Mouse (Mus musculus) myocyte (in vitro differentiated cells): ENCODE results near the gene Gm20388. TPM values are rescaled to one million over a fixed set of nuclear protein-coding genes. Genes with fewer than 3 reads are reported as not detected.
A peak's percentile ranks its signal among the peaks of the same experiment; 100 is the strongest.

ENCODE experiments used
- H3K27me3 ChIP-seq: one replicate; pipeline ENCODE4 v1.6.1; 2011; ENCODE audit not compliant: control insufficient read depth, insufficient read depth, insufficient read length
- H3K36me3 ChIP-seq: one replicate; pipeline ENCODE4 v1.6.1; 2011; ENCODE audit not compliant: control insufficient read depth, insufficient read depth
- H3K4me2 ChIP-seq: one replicate; pipeline ENCODE4 v1.6.1; 2011; ENCODE audit warnings: low read depth, control low read depth
- H3K4me3 ChIP-seq: one replicate; pipeline ENCODE4 v1.5.1; 2011; ENCODE audit warnings: mild to moderate bottlenecking, control low read depth, moderate library complexity
- H3K79me2 ChIP-seq: one replicate; pipeline ENCODE4 v1.6.1; 2011; ENCODE audit not compliant: control insufficient read depth, insufficient read depth
- H3ac ChIP-seq: one replicate; pipeline ENCODE4 v1.6.1; 2011; ENCODE audit not compliant: control insufficient read depth, insufficient read length
- CEBPB ChIP-seq: IDR thresholded peaks from 2 replicates; pipeline ENCODE4 v1.6.1; 2011; ENCODE audit warnings: mild to moderate bottlenecking, moderate library complexity; ENCODE audit not compliant: poor library complexity, insufficient read depth, severe bottlenecking
- E2F4 ChIP-seq: IDR thresholded peaks from one replicate; pipeline ENCODE4 v1.6.1; 2011; ENCODE audit warnings: mild to moderate bottlenecking, control low read depth, moderate library complexity; ENCODE audit not compliant: insufficient read depth
- MAX ChIP-seq: IDR thresholded peaks from one replicate; pipeline ENCODE4 v1.6.1; 2011; ENCODE audit warnings: low read depth, mild to moderate bottlenecking, control low read depth
- MYOD1 ChIP-seq, 3 experiments: IDR thresholded peaks; one replicate each; pipeline ENCODE4 v1.6.1; 2011; ENCODE audit warnings: control low read depth in 2 of 3, low read depth in 2 of 3, mild to moderate bottlenecking in 2 of 3, moderate library complexity in 1 of 3; ENCODE audit not compliant: insufficient read length in 2 of 3, control insufficient read depth in 1 of 3
- MYOG ChIP-seq, 3 experiments: IDR thresholded peaks; one replicate each; pipeline ENCODE4 v1.6.1; 2011; ENCODE audit warnings: control low read depth in 2 of 3, low read depth in 2 of 3, mild to moderate bottlenecking in 2 of 3; ENCODE audit not compliant: insufficient read length in 2 of 3, control insufficient read depth in 1 of 3, insufficient read depth in 1 of 3
- POLR2A ChIP-seq: IDR thresholded peaks from one replicate; pipeline ENCODE4 v1.6.1; 2011; ENCODE audit warnings: low read depth, mild to moderate bottlenecking, control low read depth, moderate library complexity; ENCODE audit not compliant: insufficient read length
- POLR2AphosphoS2 ChIP-seq: IDR thresholded peaks from one replicate; pipeline ENCODE4 v1.6.1; 2011; ENCODE audit warnings: low read depth, control low read depth; ENCODE audit not compliant: insufficient read length
- REST ChIP-seq: IDR thresholded peaks from one replicate; pipeline ENCODE4 v1.6.1; 2011; ENCODE audit warnings: mild to moderate bottlenecking, control low read depth, moderate library complexity; ENCODE audit not compliant: insufficient read depth, insufficient read length
- SRF ChIP-seq: IDR thresholded peaks from one replicate; pipeline ENCODE4 v1.6.1; 2011; ENCODE audit warnings: low read depth; ENCODE audit not compliant: control insufficient read depth, insufficient read length
- TCF12 ChIP-seq: IDR thresholded peaks from one replicate; pipeline ENCODE4 v1.6.1; 2011; ENCODE audit warnings: mild to moderate bottlenecking, control low read depth; ENCODE audit not compliant: poor library complexity, insufficient read depth, severe bottlenecking
- TCF3 ChIP-seq: IDR thresholded peaks from one replicate; pipeline ENCODE4 v1.6.1; 2011; ENCODE audit warnings: low read depth, control low read depth; ENCODE audit not compliant: insufficient read length
- USF1 ChIP-seq: IDR thresholded peaks from one replicate; pipeline ENCODE4 v1.6.1; 2011; ENCODE audit warnings: low read depth, mild to moderate bottlenecking, control low read depth, moderate library complexity
- polyA plus RNA-seq: library from polyadenylated mRNA; unstranded; fragments of >200 nt; fragmentation: generic; extraction: Trizol; gene quantifications from one replicate; pipeline ENCODE4 v1.2.1, GENCODE M21; 2012; ENCODE audit warnings: missing spikeins

Gm20388 gene
- polyA plus RNA-seq, 1 experiment = 15.3 TPM

DNA sequence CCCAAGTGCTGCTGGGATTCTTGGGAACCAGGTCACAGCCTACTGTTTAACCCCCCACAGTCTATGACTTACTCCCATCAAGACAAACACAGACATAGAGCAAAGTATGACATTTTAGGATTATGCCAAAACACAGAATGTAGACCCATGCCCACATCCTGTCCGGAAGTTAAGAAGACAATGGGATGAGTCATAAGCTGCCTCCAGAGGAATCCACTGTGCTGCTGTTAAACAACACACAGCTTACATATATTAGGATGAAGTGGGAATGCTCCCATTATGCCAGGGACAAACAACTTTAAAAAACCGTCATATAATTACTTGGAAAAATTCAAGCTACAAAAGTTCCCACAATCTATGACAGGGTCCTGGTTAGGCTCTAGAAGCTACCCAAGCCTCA, 3079.3 kb downstream of the Gm20388 start:
- Histone ChIP-seq H3K36me3 (no peaks in the 10 kb centered on the region), H3K79me2 (peaks cover 100% of the 10 kb centered on the region), H3K27me3 (no peaks in the 10 kb centered on the region), H3K4me2 (peak overlapping the region; percentile 49), H3ac (no peak overlapping the region), H3K4me3 (no peak overlapping the region)
- TF ChIP-seq POLR2A (no peak), POLR2AphosphoS2 (no peak), CEBPB (no peak), USF1 (no peak), E2F4 (no peak), SRF (no peak), REST (no peak), TCF12 (no peak)

DNA sequence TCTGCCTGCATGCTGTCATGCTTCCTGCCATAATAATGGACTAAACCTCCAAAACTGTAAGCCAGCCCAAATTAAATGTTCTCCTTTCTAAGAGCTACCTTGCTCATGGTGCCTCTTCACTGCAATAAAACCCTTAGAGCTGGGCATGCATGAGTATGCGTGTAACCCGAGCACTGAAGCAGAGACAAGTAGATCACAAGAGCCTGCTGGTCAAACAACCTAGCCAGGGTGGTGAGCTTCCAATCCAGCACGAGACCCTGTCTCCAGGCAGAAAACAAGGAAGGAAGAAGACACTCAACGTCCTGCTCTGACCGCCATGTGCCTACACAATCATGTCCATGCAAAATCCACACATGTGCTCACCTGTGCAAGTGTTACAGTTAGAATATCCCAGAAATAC, 3080.7 kb downstream of the Gm20388 start:
- Histone ChIP-seq H3K4me2 (no peak overlapping the region), H3K36me3 (no peaks in the 10 kb centered on the region), H3K27me3 (no peaks in the 10 kb centered on the region), H3K79me2 (peaks cover 100% of the 10 kb centered on the region), H3K4me3 (no peak overlapping the region), H3ac (no peak overlapping the region)
- TF ChIP-seq E2F4 = no peak
- TF ChIP-seq REST = no peak
- no peak for TF ChIP-seq CEBPB
- no peak for TF ChIP-seq MYOD1 (IDR thresholded peaks at IDR 0.05; ENCODE audit: control insufficient read depth in 1 of 3, insufficient read length in 2 of 3, low read depth in 2 of 3)
- no peak for TF ChIP-seq SRF
- no peak for TF ChIP-seq MYOG (IDR thresholded peaks at IDR 0.05; ENCODE audit: control insufficient read depth in 1 of 3, insufficient read depth in 1 of 3, insufficient read length in 2 of 3, low read depth in 2 of 3)
- no peak for TF ChIP-seq TCF3
- TF ChIP-seq USF1 = no peak
- no peak for TF ChIP-seq POLR2AphosphoS2
- no peak for TF ChIP-seq MAX
- no peak for TF ChIP-seq TCF12
- no peak for TF ChIP-seq POLR2A

DNA sequence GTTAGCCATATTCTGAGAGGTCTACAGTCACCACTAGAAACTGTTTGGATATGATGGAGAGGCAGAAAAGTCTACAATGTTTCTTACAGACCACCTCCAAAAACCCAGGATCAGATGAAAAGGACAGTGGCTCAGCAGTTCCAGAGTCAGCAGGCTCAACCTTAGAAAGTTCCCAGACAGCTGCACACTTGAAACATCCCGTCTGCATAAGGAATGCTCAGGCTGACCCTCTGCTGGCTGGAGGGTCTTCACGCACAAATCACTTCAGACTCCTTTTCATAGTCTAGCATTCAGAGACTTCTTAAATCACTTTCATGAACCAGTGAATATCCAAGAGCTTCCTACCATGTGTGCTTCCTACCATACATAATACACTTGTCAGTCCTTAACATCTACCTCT, 3081.7 kb downstream of the Gm20388 start:
- Histone ChIP-seq H3ac (no peak overlapping the region), H3K36me3 (no peaks in the 10 kb centered on the region), H3K79me2 (peaks cover 100% of the 10 kb centered on the region), H3K27me3 (no peaks in the 10 kb centered on the region), H3K4me3 (no peak overlapping the region), H3K4me2 (no peak overlapping the region)
- TF ChIP-seq REST = no peak
- TF ChIP-seq POLR2AphosphoS2 = no peak
- no peak for TF ChIP-seq USF1
- no peak for TF ChIP-seq TCF12
- no peak for TF ChIP-seq POLR2A
- TF ChIP-seq SRF = no peak
- TF ChIP-seq MYOG (IDR thresholded peaks at IDR 0.05; ENCODE audit: control insufficient read depth in 1 of 3, insufficient read depth in 1 of 3, insufficient read length in 2 of 3, low read depth in 2 of 3) = no peak
- no peak for TF ChIP-seq CEBPB
- no peak for TF ChIP-seq MYOD1 (IDR thresholded peaks at IDR 0.05; ENCODE audit: control insufficient read depth in 1 of 3, insufficient read length in 2 of 3, low read depth in 2 of 3)
- TF ChIP-seq TCF3 = no peak
- TF ChIP-seq E2F4 = no peak
- TF ChIP-seq MAX = no peak

DNA sequence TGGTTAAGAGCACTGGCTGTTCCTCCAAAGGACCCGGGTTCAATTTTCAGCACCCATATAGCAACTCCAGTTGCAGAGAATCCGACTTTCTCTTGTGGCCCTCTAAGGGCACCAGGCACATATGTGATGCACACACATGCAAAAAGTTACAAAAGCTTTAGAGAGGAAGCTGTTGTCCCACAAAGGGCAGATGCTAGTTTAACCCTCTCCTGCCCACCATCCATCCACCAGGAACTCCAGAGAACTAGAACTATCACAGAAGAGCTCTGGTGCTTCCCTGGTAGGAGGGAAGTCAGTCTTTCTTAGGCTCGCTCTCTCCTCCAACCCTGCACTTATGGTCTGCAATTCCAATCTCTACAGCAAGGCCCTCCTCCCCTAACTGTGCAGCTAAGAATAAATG, 3082.4 kb downstream of the Gm20388 start:
- Histone ChIP-seq H3K27me3 (no peaks in the 10 kb centered on the region), H3K36me3 (no peaks in the 10 kb centered on the region), H3ac (no peak overlapping the region), H3K4me2 (no peak overlapping the region), H3K79me2 (peaks cover 100% of the 10 kb centered on the region), H3K4me3 (no peak overlapping the region)
- TF ChIP-seq MYOG (IDR thresholded peaks at IDR 0.05; ENCODE audit: control insufficient read depth in 1 of 3, insufficient read depth in 1 of 3, insufficient read length in 2 of 3, low read depth in 2 of 3) (no peak), TCF3 (no peak), MAX (no peak), SRF (no peak), TCF12 (no peak), E2F4 (no peak), REST (no peak), USF1 (no peak), CEBPB (no peak), POLR2A (no peak), MYOD1 (IDR thresholded peaks at IDR 0.05; ENCODE audit: control insufficient read depth in 1 of 3, insufficient read length in 2 of 3, low read depth in 2 of 3) (no peak), POLR2AphosphoS2 (no peak)
